Mouse (Mus musculus) heart, postnatal 14 days (tissue): ENCODE data around the gene Rpl37. TPM values are rescaled to one million over a fixed set of nuclear protein-coding genes. Genes with fewer than 3 reads are reported as not detected.
A peak's percentile ranks its signal among the peaks of the same experiment; 100 is the strongest.
"Not testable (repeated sequence)": the region's sequence is repeated elsewhere in the genome, so short reads cannot be mapped to it uniquely, and the experiment has no call there.

Source experiments
- DNase-seq, 2 experiments: peaks; one replicate each; pipeline ENCODE4 v3.0.0; 2021 to 2022
- intact Hi-C: fragments of 180-260 bp; cut with DNase I; formaldehyde crosslinking; loops from one replicate; pipeline ENCODE4 v1.15.1; 2025
- total RNA-seq, 2 experiments: library from RNA; stranded (reverse); gene quantifications; 2 replicates each; pipeline ENCODE4 v1.2.3; 2021

The Rpl37 gene
- total RNA-seq, 2 experiments from 2014 or later, result 183 to 196 TPM

DNA sequence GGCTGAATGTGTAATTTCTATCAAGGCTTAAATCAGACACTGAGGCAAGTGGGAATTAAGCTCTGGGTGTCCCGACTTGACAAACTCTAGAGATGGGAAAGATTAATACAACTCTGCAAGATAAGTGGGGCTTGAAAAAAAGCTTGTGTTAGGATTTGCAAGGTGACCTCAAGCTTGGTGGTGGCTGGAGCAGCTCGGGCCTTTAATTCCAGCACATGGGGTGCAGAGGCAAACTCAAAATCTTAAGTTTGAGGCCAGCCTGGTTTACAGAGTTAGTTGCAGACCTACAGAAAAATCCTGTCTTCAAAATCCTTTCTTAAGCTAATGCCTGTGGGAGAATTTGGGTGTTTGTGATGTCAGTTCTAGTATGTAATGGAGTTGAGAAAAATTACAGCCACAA lies 2.7 kb downstream of the Rpl37 start:
- intact Hi-C loops, result loop anchor here (10.0 kb wide), 1 partner anchor 1586 kb away; the partner anchor contains the start of gene Rictor
- no peak for DNase-seq

DNA sequence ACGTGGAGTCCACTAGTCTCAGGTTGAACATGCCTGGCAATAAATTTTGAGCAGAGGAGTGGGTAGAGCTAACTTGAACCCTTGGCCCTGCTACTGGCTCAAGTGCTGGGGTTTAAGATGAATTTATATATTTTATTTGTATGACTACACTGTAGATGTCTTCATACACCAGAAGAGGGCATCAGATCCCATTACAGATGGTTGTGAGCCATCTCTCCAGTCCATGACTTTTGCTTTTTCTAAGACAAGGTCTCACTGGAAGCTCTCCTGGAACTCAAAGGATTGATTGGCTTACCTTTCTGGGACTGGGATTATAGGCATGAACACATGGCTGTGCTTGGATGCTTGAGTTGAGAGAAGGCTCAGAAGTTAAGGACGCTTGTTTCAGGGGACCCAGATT lies 3.3 kb downstream of the Rpl37 start:
- DNase-seq, result no peak
- intact Hi-C loops, result loop anchor here (10.0 kb wide), 1 partner anchor 1585 kb away; the partner anchor contains the start of gene Rictor

DNA sequence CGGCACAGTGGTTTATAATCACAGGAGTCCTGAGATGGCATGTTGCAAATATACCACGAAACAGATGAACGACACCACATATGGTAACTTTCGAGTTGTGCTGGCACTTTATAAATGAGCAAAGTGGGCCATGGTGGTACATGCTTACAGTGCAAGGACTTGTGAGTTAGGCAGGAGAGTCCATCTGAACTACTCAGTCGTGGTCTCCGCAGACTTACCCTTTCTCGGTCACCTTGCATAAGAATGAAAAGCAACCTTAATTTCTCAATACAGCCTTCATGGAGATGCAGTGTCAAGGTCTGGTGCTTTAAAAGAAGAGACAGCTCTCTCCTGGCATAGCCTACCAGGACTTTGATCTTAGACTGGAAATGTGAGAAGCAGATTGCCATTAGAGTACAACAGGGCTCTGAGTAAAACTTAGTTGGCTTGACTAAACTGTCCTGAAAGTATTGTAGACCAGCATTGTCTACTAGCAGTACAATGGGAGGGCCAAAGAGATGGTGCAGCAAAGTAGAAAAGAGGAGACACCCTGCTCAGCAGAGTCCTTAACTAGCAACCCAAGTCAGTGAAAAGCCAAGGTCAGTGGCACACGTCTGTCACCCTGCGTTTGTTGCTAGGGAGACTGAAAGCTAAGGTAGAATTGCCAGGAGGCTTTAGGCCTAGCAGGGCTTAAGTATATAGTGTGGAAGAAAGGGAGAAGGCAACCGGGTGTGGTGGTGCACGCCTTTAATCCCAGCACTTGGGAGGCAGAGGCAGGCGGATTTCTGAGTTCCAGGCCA lies 5.3 kb downstream of the Rpl37 start:
- intact Hi-C loops, result no loop called here
- no peak for DNase-seq

DNA sequence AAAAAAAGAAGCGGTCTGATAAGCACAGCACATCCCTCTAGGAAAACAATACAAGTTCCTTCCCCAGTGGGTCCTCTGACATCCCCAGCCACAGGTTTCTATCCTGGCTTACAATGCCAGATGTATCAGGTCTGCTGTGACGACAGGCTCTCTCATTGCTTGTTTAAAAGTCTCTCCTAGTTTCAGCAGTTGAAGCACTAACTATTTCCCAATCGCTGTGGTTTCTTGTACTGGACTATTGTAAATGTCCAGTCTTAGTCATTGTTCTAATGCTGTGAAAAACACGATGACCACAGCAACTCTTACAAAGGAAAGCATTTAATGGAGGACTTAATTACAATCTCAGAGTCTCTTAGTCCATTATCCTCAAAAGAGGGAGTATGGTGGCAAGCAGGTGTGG lies 10.0 kb downstream of the Rpl37 start:
- intact Hi-C loops, result no loop called here

DNA sequence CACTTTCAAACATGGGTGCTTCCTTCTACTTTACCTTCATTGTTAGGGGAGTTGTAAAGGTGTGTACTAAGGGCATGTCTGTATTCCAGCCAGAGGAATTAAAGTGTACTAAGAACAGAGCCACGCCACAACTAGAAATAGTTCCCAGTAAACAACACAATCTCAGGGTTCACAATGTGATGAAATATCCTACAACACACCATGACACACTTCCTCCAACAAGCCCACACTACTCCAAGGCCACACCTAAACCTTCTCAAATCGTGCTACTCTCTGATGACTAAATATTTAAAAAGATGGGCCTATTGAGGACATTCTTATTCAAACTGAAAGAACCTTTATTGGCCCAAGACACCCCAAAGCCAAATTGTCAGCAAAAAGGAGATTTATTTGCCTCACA lies 11.0 kb downstream of the Rpl37 start:
- intact Hi-C loops, result no loop called here
- DNase-seq, result no peak

More for the DNA sequence above, 10.0 kb downstream of the Rpl37 start:
- no peak for DNase-seq

DNA sequence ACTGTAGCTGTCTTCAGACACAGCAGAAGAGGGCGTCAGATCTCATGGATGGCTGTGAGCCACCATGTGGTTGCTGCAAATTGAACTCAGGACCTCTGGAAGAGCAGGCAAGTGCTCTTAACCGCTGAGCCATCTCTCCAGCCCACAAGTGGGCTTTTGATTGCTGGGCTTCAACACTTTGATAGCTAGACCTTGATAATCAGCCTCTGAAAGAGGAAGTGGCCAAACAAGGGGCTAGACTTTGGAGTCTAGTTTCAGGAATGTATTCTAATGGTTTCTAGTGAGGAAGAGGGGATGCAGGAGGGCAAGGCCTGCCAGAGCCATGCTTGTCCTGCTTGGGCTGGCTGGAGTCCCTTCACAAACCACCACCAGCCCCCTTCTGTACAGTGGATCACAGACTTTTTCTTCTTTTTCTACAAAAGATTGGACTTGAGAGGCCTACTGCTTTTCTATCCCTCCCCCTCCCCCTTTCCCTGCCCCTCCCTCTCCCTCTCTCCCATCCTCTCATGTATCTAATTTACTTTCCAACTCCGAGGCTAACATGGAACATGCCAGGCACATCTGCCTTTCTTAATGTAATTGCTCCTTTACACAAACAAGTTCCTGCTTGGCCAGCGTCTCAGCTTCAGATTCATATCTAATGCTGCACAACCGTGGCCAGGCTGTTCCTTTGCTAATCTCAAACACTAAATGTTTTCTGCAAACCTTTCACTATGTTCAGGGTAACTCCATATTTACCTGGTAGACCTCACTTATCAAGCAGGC lies 11.9 kb downstream of the Rpl37 start:
- no peak for DNase-seq
- intact Hi-C loops, result no loop called here

DNA sequence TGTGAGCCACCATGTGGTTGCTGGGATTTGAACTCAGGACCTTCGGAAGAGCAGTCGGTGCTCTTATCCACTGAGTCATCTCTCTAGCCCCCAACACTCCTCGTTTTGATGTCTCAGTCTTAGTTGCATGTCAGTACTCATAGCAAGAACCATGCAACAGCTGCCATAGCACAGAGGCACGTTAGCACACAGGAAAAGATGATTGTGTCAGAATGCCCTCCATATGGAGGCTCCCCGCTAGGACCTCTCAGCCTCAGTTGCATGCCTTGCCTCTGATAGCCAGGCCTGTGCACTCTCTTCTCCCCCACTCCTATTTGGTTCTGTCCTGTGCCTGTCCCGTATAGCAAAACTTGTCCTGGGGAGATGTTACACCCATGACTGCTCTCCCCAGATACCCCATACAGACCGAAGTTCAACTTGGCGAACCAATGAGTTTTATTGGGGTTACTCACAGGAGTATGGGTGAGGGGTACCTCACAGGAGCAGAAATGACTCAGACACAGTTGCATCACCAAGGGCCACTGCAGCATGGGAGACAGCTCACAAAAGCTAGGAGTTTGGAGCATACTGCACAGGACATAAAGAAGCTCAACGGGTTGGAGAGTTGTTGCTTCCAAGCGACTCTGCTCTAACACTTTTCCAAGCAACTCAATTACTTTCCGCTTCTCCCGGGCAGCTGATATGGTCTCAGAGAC lies 12.8 kb downstream of the Rpl37 start:
- intact Hi-C loops, result no loop called here
- DNase-seq, result no peak

DNA sequence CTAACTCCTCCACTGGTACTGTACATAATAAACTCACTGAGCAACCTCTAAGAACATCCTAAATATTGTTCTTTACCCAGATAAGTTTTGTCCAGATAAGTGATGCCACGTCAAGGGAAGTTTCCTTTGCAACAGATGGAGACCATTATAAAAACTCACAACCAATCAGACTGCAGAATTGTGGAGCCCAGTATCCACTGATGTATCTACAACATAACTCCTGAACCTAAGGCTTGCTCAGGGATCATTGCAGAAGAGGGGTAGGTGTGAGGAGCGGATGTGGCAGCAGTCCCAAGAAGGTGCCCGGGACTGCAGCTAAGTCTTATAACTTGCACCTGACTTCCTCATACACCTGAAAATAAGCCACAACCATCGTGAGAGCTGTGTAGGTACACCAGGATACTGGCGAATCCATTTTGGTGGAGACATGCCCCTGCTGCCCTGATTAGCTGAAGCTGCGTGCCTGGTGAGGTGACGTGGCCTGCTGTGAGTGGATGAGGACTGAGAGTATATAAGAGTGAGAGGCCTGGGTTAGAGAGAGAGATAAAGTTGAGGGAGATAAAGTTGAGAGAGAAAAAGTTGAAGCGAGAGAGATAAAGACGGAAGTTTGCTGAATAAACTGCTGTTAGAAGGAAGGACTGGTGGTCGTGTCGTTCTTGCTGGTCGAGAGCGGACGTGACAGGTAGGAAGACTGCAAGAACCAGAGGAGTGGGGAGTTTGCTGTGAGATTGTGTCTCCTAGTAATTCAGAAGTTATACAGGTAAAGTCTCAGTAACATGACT lies 14.6 kb downstream of the Rpl37 start:
- intact Hi-C loops, DNase-seq: not testable (repeated sequence)

DNA sequence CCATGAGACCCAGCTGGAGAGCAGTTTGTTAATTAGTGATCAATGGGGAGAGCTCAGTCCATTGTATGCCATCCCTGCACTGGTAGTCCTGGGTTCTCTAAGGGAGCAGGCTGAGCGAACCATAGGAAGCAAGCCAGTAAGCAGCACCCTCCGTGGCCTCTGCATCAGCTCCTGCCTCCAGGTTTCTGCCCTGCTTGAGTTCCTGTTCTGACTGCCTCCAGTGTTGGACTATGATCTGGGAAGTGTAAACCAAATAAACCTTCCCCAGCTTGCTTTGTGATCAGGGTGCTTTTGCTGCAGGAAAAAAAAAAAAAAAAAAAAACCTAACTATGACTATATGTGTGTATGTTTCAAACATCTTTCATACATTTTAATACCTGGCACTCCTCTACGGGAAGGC lies 16.9 kb downstream of the Rpl37 start:
- intact Hi-C loops, result no loop called here
- DNase-seq, result no peak

DNA sequence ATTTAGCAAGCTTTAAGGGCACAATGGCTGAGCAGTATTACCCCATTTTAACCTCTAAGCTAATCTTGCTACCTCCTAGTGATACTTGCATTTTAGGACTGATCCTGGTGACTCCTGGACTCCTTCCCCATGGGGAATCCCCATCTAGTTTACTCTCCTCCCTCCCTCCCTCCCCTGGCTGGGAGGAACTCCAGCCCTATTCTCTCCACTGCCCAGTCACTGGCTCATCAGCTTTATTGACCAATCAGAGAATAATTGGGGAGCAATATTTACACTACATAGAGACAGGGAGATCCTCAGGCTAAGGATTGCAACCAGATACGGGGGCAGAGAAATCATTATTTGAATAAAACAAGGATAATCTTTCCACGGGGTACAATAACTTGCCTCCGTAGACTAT lies 17.7 kb downstream of the Rpl37 start:
- intact Hi-C loops, result no loop called here
- DNase-seq, result no peak

DNA sequence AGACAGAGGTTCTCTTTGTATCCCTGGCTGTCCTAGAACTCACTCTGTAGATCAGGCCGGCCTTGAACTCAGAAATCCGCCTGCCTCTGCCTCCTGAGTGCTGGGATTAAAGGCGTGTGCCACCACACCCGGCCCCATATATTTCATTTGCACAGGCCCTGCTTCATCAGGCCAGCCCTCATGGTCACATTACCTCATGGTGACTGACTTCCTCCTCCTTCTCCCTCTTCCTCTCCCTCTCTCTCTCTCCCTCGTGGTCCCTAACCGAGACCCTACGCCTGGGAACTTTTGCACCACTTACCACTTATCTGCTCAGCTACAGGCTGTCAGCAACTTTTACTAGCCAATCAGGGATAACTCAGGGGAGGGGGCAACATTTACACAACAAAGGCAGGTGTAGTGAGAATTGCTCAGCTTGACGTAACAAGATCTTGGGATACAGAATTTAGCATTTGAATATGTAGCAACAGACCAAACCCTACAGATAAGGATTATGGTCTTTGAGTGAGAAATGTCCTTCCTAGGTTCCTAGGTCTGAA lies 18.6 kb downstream of the Rpl37 start:
- intact Hi-C loops, result no loop called here
- DNase-seq, result no peak

DNA sequence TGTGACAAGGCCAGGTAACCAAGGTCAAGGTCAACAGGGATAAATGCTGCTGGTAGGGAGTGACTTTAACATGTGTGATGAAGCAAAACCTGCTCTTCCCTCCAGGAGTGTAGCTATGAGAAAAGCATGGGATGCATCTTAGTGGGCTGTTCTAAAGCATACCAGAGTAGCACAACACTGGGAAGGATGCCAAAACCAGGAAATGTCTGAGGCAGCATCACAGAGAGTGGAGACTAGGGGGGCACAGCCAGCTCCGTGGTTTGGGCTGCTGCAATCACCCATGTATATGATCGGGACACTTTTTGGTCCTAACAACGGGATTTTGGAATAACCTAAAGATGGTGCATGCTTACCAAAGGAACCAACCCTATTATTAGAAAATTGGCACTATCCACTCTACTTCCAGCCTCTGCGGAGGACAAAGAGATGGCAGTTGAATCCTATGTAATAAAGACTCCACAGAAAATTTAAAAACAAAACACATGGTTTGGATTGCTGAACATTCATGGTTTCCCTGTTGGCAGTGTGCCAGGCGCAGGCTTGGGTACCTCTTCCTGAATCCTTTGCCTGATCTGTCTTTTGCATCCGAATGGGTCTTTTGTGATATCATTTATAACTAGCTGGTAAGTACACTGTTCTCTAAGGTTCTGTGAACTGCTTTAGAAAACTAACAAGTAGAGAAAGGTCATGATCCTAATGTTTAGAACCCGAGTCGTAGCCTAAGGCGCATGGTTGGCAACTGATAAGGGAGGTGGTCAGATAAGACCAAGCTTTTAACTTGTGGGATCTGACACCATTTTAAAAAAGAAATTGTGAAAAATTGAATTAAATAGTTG lies 21.8 kb downstream of the Rpl37 start:
- intact Hi-C loops, result no loop called here
- DNase-seq, result no peak

DNA sequence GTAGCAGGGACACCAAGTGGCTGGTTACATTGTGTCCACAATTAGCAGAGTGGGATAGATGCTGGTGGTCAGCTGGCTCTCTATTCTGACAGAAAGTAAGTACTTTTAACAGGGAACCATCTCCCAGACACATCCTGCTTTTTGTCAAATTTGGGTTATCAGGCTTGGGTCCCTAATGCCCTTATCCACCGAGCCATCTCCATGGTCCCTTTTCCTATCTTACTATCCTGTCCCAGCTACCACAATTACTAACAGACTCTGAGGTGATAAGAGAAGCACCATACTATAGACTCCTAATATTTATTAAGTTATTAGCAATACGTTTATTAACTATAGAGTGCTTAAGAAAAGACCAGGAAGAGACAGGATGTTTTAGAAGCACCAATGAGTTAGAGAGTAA lies 22.9 kb downstream of the Rpl37 start:
- intact Hi-C loops, result no loop called here
- DNase-seq, result no peak

DNA sequence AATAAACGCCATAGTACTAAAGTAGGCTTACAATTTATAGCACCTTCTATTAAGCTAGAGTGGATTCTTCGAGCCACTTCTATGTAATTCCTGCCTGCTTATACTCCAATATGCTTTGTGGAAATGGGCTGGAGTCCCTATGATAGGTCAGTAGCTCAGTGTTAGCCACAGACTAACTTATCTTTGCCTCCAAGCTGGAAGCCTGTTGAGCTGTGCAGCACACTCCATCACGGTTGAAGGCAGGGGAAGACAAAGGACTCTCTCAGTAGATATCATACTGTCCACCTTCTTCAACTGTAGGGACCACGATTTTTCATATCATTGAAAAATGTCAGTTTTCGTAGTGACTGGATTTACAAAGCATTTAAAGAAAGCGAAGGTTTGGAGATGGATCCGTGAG lies 23.4 kb downstream of the Rpl37 start:
- intact Hi-C loops, result loop anchor here (5.0 kb wide), 1 partner anchor 47 kb away; the partner anchor contains the start of gene Ttc33
- no peak for DNase-seq

DNA sequence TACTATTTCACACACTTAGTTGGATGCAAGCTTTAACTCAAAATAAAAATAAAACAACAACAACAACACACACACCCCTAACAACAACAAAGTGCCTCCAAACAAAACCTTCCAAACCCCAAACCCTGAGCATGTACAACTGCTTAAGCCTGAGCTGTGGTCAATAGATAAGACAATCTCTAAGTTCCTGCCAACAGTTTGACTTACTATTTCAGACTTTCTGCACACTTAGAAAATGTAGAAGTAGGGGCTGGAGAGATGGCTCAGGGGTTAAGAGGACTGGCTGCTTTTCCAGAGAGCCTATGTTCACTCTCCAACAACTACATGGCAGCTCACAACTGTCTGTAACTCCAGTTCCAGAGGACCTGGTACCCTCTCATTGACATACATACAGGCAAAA lies 23.9 kb downstream of the Rpl37 start:
- intact Hi-C loops, result loop anchor here (5.0 kb wide), 1 partner anchor 47 kb away; the partner anchor contains the start of gene Ttc33
- no peak for DNase-seq

DNA sequence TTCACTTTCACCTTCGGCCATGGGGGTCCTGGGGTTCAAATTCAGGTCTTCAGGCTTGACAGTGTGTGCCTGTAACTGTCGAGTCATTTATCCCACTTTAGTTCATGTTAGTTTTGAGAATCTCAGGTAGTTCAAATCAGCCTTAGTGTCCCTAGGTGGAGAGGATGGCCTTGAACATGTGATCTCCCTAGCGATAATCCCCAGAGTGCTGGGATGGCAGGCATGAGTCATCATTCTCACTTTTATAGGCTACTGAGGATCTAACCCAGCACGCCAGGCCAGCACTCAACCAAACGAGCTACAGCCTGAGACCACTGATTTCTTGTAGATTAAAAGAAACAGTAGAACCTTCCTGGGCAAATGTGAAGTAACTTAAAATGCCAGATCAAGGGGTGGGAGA lies 25.6 kb downstream of the Rpl37 start:
- intact Hi-C loops, result loop anchor here (5.0 kb wide), 1 partner anchor 45 kb away; the partner anchor contains the start of gene Ttc33
- DNase-seq, result no peak

DNA sequence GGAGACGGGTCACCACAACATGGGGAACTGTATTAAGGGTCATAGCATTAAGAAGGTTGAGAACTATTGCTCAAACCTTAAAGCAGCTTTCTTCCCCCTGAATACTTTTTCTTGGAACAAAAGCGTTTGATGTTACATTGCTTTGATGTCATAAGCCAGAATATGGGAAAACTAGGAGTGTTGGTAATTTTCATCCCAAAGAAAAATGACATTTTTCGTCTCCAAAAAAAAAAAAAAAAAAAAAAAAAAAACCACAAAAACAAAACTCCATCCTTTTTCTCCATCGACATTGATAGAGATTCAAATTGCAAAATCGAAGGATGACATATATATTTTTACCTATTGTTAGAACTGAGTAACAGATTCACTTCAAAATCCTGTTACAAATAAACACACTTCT lies 26.3 kb downstream of the Rpl37 start:
- intact Hi-C loops, result loop anchor here (1.0 to 5.0 kb wide), 2 partner anchors 25 to 45 kb away; partner anchors contain the start of gene Ttc33

DNA sequence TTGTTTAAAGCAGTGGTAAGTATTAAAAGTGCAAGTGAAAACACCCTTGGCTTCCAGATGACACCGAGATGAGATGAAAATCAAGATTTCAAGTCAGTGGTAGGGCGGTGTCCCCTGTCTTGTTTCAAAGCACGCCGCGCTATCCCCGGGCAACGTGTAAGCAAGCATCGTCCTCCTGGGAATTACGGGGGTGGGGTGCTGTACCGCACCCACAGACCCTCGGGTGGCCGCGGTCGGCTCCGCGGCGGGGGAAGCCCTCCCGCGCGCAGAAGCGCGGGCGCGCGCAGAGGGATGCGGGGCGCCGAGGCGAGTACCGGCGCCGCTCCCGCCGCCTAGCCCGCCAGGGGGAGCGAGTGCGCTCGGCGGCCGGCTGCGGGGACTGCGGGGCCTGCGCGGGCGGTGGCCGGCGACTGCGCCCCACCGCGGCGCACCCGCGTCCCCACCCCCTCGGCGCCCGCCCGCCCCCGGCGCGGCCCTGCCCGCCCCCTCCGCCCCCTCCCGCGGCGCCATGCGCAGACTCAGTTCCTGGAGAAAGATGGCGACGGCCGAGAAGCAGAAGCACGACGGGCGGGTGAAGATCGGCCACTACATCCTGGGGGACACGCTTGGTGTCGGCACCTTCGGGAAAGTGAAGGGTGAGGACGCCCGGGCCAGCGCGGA lies 27.0 kb downstream of the Rpl37 start, which contains the start of gene Prkaa1:
Gene Prkaa1 (plus strand): TSS at position 501 of the 660 bp plus-strand sequence.
- peak; percentile 80 to 86 for DNase-seq
- intact Hi-C loops, result loop anchor here (1.0 to 5.0 kb wide), 2 partner anchors 26 to 44 kb away; partner anchors contain the start of gene Ttc33

More for the DNA sequence above, 26.3 kb downstream of the Rpl37 start:
- DNase-seq, result no peak
